Mouse (Mus musculus) neural tube, embryonic 13.5 days (tissue): Measurements from ENCODE around the gene Cacna1f. TPM values are rescaled to one million over a fixed set of nuclear protein-coding genes. Genes with fewer than 3 reads are reported as not detected.
A peak's percentile ranks its signal among the peaks of the same experiment; 100 is the strongest.

ENCODE experiments used
- ATAC-seq: fragments of 200-750 bp; cut with Nextera tagmentation; 2 replicates; pipeline ENCODE4 v1.8.0; 2017; ENCODE audit warnings: low read depth, mild to moderate bottlenecking, moderate TSS enrichment, moderate library complexity
- H3K27ac ChIP-seq: fragments of 300-500 bp; sonication (generic); replicated peaks from 2 replicates; pipeline ENCODE4 v1.5.1; 2015; ENCODE audit warnings: moderate library complexity, mild to moderate bottlenecking, inconsistent platforms
- H3K27me3 ChIP-seq: fragments of 300-500 bp; sonication (generic); 2 replicates; pipeline ENCODE4 v1.6.1; 2015; ENCODE audit warnings: mild to moderate bottlenecking, inconsistent platforms
- H3K36me3 ChIP-seq: fragments of 300-500 bp; sonication (generic); 2 replicates; pipeline ENCODE4 v1.6.1; 2015; ENCODE audit warnings: mild to moderate bottlenecking, inconsistent platforms
- H3K4me1 ChIP-seq: fragments of 300-500 bp; sonication (generic); replicated peaks from 2 replicates; pipeline ENCODE4 v1.6.1; 2015; ENCODE audit warnings: inconsistent platforms
- H3K4me2 ChIP-seq: fragments of 300-500 bp; sonication (generic); 2 replicates; pipeline ENCODE4 v1.6.1; 2015; ENCODE audit warnings: inconsistent platforms, mild to moderate bottlenecking, moderate library complexity
- H3K4me3 ChIP-seq: fragments of 300-500 bp; sonication (generic); 2 replicates; pipeline ENCODE4 v1.5.1; 2015; ENCODE audit warnings: mild to moderate bottlenecking, inconsistent platforms
- H3K9ac ChIP-seq: fragments of 300-500 bp; sonication (generic); 2 replicates; pipeline ENCODE4 v1.6.1; 2015; ENCODE audit warnings: moderate library complexity, mild to moderate bottlenecking, inconsistent platforms
- H3K9me3 ChIP-seq: fragments of 300-500 bp; sonication (generic); 2 replicates; pipeline ENCODE4 v1.6.1; 2016; ENCODE audit warnings: inconsistent platforms
- WGBS: fragments of 180-500 bp; shearing (Covaris S2); methylation state at CpG from one replicate; pipeline ENCODE4 v1.1.7; 2015; 5-methylcytosine and 5-hydroxymethylcytosine counted together
- polyA plus RNA-seq: library from polyadenylated mRNA; unstranded; fragments of >200 nt; fragmentation: Nextera tagmentation; extraction: Ambion mirVana; gene quantifications from 2 replicates; pipeline ENCODE4 v1.2.1, GENCODE M21; 2015

Gene Cacna1f
- polyA plus RNA-seq, 1 experiment from 2014 or later = 0.13 TPM

- no peak for ATAC-seq
- H3K4me3 ChIP-seq = no peak overlapping the region
- no peak overlapping the region for H3K4me2 ChIP-seq
- 94% methylated on average over 11 of the region's 11 CpGs for WGBS
- H3K9me3 ChIP-seq = no peaks in the 10 kb centered on the region
- no peak overlapping the region for H3K9ac ChIP-seq
- H3K27ac ChIP-seq = no peak overlapping the region
- no peaks in the 10 kb centered on the region for H3K36me3 ChIP-seq
- no peaks in the 10 kb centered on the region for H3K27me3 ChIP-seq
- no peaks in the 10 kb centered on the region for H3K4me1 ChIP-seq
Measured at GRCm38 (mm10) chrX:7664791-7665190, 57.9 kb downstream of the Cacna1f start.

- no peak overlapping the region for H3K4me3 ChIP-seq
- 76% methylated on average over 21 of the region's 21 CpGs for WGBS
- H3K27me3 ChIP-seq = no peaks in the 10 kb centered on the region
- H3K36me3 ChIP-seq = no peaks in the 10 kb centered on the region
- peaks cover 5% of the 10 kb centered on the region; the same call in 1 of the 2 replicates for H3K4me1 ChIP-seq
- H3K4me2 ChIP-seq = no peak overlapping the region
- ATAC-seq = no peak
- H3K27ac ChIP-seq = no peak overlapping the region
- no peak overlapping the region for H3K9ac ChIP-seq
- H3K9me3 ChIP-seq = no peaks in the 10 kb centered on the region
Measured at GRCm38 (mm10) chrX:7665739-7666502, 59.0 kb downstream of the Cacna1f start.

- WGBS = 24% methylated on average over 19 of the region's 19 CpGs
- ATAC-seq = peak; percentile 68
Measured at GRCm38 (mm10) chrX:7670390-7670881, 63.6 kb downstream of the Cacna1f start.

GRCm38 (mm10) chrX:7670921-7671623, 64.2 kb downstream of the Cacna1f start, which contains the start of gene Plp2:
Gene Plp2, minus strand, starts transcription at chrX:7671390.
- Histone ChIP-seq H3K4me2 (peak within 1 kb of the TSS; percentile 52), H3K4me1 (peaks cover 5% of the 10 kb centered on the region; the same call in 1 of the 2 replicates), H3K9me3 (no peaks in the 10 kb centered on the region), H3K4me3 (peak within 1 kb of the TSS; percentile 37), H3K9ac (peak within 1 kb of the TSS; percentile 55), H3K27me3 (no peaks in the 10 kb centered on the region), H3K36me3 (no peaks in the 10 kb centered on the region), H3K27ac (no peak within 1 kb of the TSS)
- 19% methylated on average over 36 of the region's 36 CpGs for WGBS
- ATAC-seq = peak; percentile 48

More at GRCm38 (mm10) chrX:7670390-7670881, 63.6 kb downstream of the Cacna1f start:
- Histone ChIP-seq H3K4me2 (peak overlapping the region; percentile 52), H3K27me3 (no peaks in the 10 kb centered on the region), H3K9me3 (no peaks in the 10 kb centered on the region), H3K4me3 (peak overlapping the region; percentile 37), H3K9ac (peak overlapping the region; percentile 55), H3K36me3 (no peaks in the 10 kb centered on the region), H3K27ac (no peak overlapping the region), H3K4me1 (peaks cover 5% of the 10 kb centered on the region; the same call in 1 of the 2 replicates)

GRCm38 (mm10) chrX:7672739-7673138, 65.9 kb downstream of the Cacna1f start:
- H3K27ac ChIP-seq = no peak overlapping the region
- H3K4me3 ChIP-seq = no peak overlapping the region
- H3K4me1 ChIP-seq = peaks cover 5% of the 10 kb centered on the region; the same call in 1 of the 2 replicates
- no peaks in the 10 kb centered on the region for H3K9me3 ChIP-seq
- H3K36me3 ChIP-seq = no peaks in the 10 kb centered on the region
- H3K27me3 ChIP-seq = no peaks in the 10 kb centered on the region
- ATAC-seq = no peak
- 46% methylated on average over 6 of the region's 6 CpGs for WGBS
- no peak overlapping the region for H3K9ac ChIP-seq
- no peak overlapping the region for H3K4me2 ChIP-seq

GRCm38 (mm10) chrX:7673578-7674281, 66.8 kb downstream of the Cacna1f start:
- peaks cover 5% of the 10 kb centered on the region; the same call in 1 of the 2 replicates for H3K4me1 ChIP-seq
- ATAC-seq = no peak
- H3K4me3 ChIP-seq = no peak overlapping the region
- H3K9ac ChIP-seq = no peak overlapping the region
- no peaks in the 10 kb centered on the region for H3K9me3 ChIP-seq
- H3K27me3 ChIP-seq = no peaks in the 10 kb centered on the region
- H3K4me2 ChIP-seq = peak overlapping the region; percentile 47; the same call in 1 of the 2 replicates
- H3K27ac ChIP-seq = no peak overlapping the region
- WGBS = 31% methylated on average over 12 of the region's 12 CpGs
- H3K36me3 ChIP-seq = no peaks in the 10 kb centered on the region

GRCm38 (mm10) chrX:7674284-7675000, 67.6 kb downstream of the Cacna1f start:
- Histone ChIP-seq H3K4me2 (peak overlapping the region; percentile 47), H3K9me3 (no peaks in the 10 kb centered on the region), H3K4me1 (peaks cover 5% of the 10 kb centered on the region; the same call in 1 of the 2 replicates), H3K9ac (0 out of 2 replicates have a peak overlapping the region, but pooled peaks have one; percentile 22), H3K4me3 (peak overlapping the region; percentile 20), H3K27ac (no peak overlapping the region), H3K27me3 (no peaks in the 10 kb centered on the region), H3K36me3 (no peaks in the 10 kb centered on the region)
- 37% methylated on average over 28 of the region's 28 CpGs for WGBS
- ATAC-seq = no peak

GRCm38 (mm10) chrX:7675001-7675380, 68.1 kb downstream of the Cacna1f start:
- no peak for ATAC-seq
- no peaks in the 10 kb centered on the region for H3K36me3 ChIP-seq
- H3K9ac ChIP-seq = no peak overlapping the region
- WGBS = 37% methylated on average over 10 of the region's 10 CpGs
- peak overlapping the region; percentile 20 for H3K4me3 ChIP-seq
- H3K4me1 ChIP-seq = peaks cover 5% of the 10 kb centered on the region; the same call in 1 of the 2 replicates
- no peaks in the 10 kb centered on the region for H3K27me3 ChIP-seq
- peak overlapping the region; percentile 47 for H3K4me2 ChIP-seq
- H3K27ac ChIP-seq = no peak overlapping the region
- H3K9me3 ChIP-seq = no peaks in the 10 kb centered on the region

- Histone ChIP-seq H3K27ac (no peak overlapping the region), H3K4me1 (no peaks in the 10 kb centered on the region), H3K9me3 (no peaks in the 10 kb centered on the region), H3K4me2 (no peak overlapping the region), H3K27me3 (no peaks in the 10 kb centered on the region), H3K9ac (no peak overlapping the region), H3K36me3 (no peaks in the 10 kb centered on the region), H3K4me3 (no peak overlapping the region)
- 55% methylated on average over 3 of the region's 3 CpGs for WGBS
- ATAC-seq = no peak
Measured at GRCm38 (mm10) chrX:7678986-7679385, 72.1 kb downstream of the Cacna1f start.

- H3K27ac ChIP-seq = no peak overlapping the region
- H3K4me3 ChIP-seq = peak overlapping the region; percentile 25
- no peaks in the 10 kb centered on the region for H3K9me3 ChIP-seq
- no peaks in the 10 kb centered on the region for H3K27me3 ChIP-seq
- no peak overlapping the region for H3K9ac ChIP-seq
- peak overlapping the region; percentile 50 for H3K4me2 ChIP-seq
- H3K36me3 ChIP-seq = no peaks in the 10 kb centered on the region
- ATAC-seq = peak; percentile 92
- no peaks in the 10 kb centered on the region for H3K4me1 ChIP-seq
- WGBS = 17% methylated on average over 27 of the region's 27 CpGs
Measured at GRCm38 (mm10) chrX:7679405-7680056, 72.6 kb downstream of the Cacna1f start.

GRCm38 (mm10) chrX:7680057-7680412, 73.2 kb downstream of the Cacna1f start:
- H3K9me3 ChIP-seq = no peaks in the 10 kb centered on the region
- H3K9ac ChIP-seq = no peak overlapping the region
- peak; percentile 45; the same call in 1 of the 2 replicates for ATAC-seq
- WGBS = 25% methylated on average over 12 of the region's 12 CpGs
- no peaks in the 10 kb centered on the region for H3K27me3 ChIP-seq
- H3K4me3 ChIP-seq = peak overlapping the region; percentile 25
- H3K4me1 ChIP-seq = no peaks in the 10 kb centered on the region
- no peak overlapping the region for H3K27ac ChIP-seq
- peak overlapping the region; percentile 50 for H3K4me2 ChIP-seq
- no peaks in the 10 kb centered on the region for H3K36me3 ChIP-seq
